Mouse (Mus musculus): ENCODE data around the gene Slc7a7. TPM values are rescaled to one million over a fixed set of nuclear protein-coding genes. Genes with fewer than 3 reads are reported as not detected.

Gene Slc7a7
- polyA plus RNA-seq, 1 experiment from 2014 or later: 5.7 TPM

DNA sequence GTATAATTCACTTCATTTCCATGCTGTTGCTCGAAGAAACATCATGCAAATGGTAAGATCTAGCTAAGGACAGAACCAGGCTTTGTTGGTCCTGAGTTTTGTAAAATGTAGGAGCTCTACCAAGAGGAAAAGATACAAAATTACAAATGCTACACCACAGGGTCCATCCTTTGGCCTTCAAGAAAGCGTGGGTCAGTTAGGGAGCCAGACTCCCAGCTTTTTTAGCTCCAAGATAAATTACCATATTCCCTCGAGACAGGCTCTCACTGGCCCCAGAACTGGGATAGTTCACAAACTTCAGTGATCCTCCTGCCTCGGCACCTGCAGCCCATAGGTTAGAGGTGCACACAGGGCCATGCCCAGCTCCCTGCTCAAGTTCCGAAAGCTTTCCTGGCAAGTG, 93.1 kb downstream of the Slc7a7 start:
- Histone ChIP-seq H3K9ac (no peak overlapping the region), H3K4me3 (no peak overlapping the region), H3K36me3 (no peaks in the 10 kb centered on the region), H3K9me3 (peaks cover 6% of the 10 kb centered on the region; the same call in 1 of the 2 replicates), H3K27me3 (replicated peaks) (no peaks in the 10 kb centered on the region), H3K4me1 (no peaks in the 10 kb centered on the region), H3K27ac (no peak overlapping the region), H3K4me2 (replicated peaks) (no peak overlapping the region)
- ATAC-seq (ENCODE audit: low FRiP score, low read depth): no peak
- WGBS: 79% methylated on average over 5 of the region's 5 CpGs

GRCm38 (mm10) chr14:54321556-54322376, 95.8 kb downstream of the Slc7a7 start:
- H3K27me3 ChIP-seq (replicated peaks): no peaks in the 10 kb centered on the region
- no peaks in the 10 kb centered on the region for H3K4me1 ChIP-seq
- no peak for ATAC-seq (ENCODE audit: low FRiP score, low read depth)
- H3K27ac ChIP-seq: no peak overlapping the region
- no peak overlapping the region for H3K9ac ChIP-seq
- no peak overlapping the region for H3K4me2 ChIP-seq (replicated peaks)
- H3K36me3 ChIP-seq: no peaks in the 10 kb centered on the region
- H3K4me3 ChIP-seq: no peak overlapping the region
- H3K9me3 ChIP-seq: peaks cover 6% of the 10 kb centered on the region
- WGBS: 71% methylated on average over 18 of the region's 18 CpGs

Other genes starting within 250 kb of the Slc7a7 start
- 270 and 281 TPM in 2 replicates for gene Dad1, start 163.7 kb downstream of the Slc7a7 start, polyA plus RNA-seq (2016; fragmentation: Nextera tagmentation; extraction: Ambion mirVana)
- gene Abhd4, start 163.6 kb downstream of the Slc7a7 start, polyA plus RNA-seq (2016; fragmentation: Nextera tagmentation; extraction: Ambion mirVana): 45.1 and 48.7 TPM in 2 replicates
- not detected in 2 replicates for gene Olfr49, start 132.8 kb downstream of the Slc7a7 start, polyA plus RNA-seq (2016; fragmentation: Nextera tagmentation; extraction: Ambion mirVana)
- gene Oxa1l, start 56.9 kb downstream of the Slc7a7 start, polyA plus RNA-seq (2016; fragmentation: Nextera tagmentation; extraction: Ambion mirVana): 45.9 and 50.2 TPM in 2 replicates
- 250 and 276 TPM in 2 replicates for gene Mrpl52, start 9.1 kb upstream of the Slc7a7 start, polyA plus RNA-seq (2016; fragmentation: Nextera tagmentation; extraction: Ambion mirVana)
- 79.5 and 81.0 TPM in 2 replicates for gene Mmp14, start 13.8 kb upstream of the Slc7a7 start, polyA plus RNA-seq (2016; fragmentation: Nextera tagmentation; extraction: Ambion mirVana)
- 34.9 and 37.5 TPM in 2 replicates for gene Lrp10, start 46.4 kb upstream of the Slc7a7 start, polyA plus RNA-seq (2016; fragmentation: Nextera tagmentation; extraction: Ambion mirVana)
- 40.0 and 41.4 TPM in 2 replicates for gene Rem2, start 58.3 kb upstream of the Slc7a7 start, polyA plus RNA-seq (2016; fragmentation: Nextera tagmentation; extraction: Ambion mirVana)
- 102 and 105 TPM in 2 replicates for gene Prmt5, start 99.7 kb upstream of the Slc7a7 start, polyA plus RNA-seq (2016; fragmentation: Nextera tagmentation; extraction: Ambion mirVana)
- gene Haus4, start 136.8 kb upstream of the Slc7a7 start, polyA plus RNA-seq (2016; fragmentation: Nextera tagmentation; extraction: Ambion mirVana): 32.1 and 37.9 TPM in 2 replicates
- 32.9 and 36.6 TPM in 2 replicates for gene Ajuba, start 159.8 kb upstream of the Slc7a7 start, polyA plus RNA-seq (2016; fragmentation: Nextera tagmentation; extraction: Ambion mirVana)
- gene 4931414P19Rik, start 188.2 kb upstream of the Slc7a7 start, polyA plus RNA-seq (2016; fragmentation: Nextera tagmentation; extraction: Ambion mirVana): 8.4 and 8.6 TPM in 2 replicates
- gene Psmb5, start 200.2 kb upstream of the Slc7a7 start, polyA plus RNA-seq (2016; fragmentation: Nextera tagmentation; extraction: Ambion mirVana): 404 and 429 TPM in 2 replicates
- not detected in 2 replicates for gene Psmb11, start 203.7 kb upstream of the Slc7a7 start, polyA plus RNA-seq (2016; fragmentation: Nextera tagmentation; extraction: Ambion mirVana)
- gene Gm17606, start 223.2 kb upstream of the Slc7a7 start, polyA plus RNA-seq (2016; fragmentation: Nextera tagmentation; extraction: Ambion mirVana): not detected in 2 replicates
- gene Cdh24, start 223.6 kb upstream of the Slc7a7 start, polyA plus RNA-seq (2016; fragmentation: Nextera tagmentation; extraction: Ambion mirVana): 9.5 and 10.0 TPM in 2 replicates

All from neural tube, embryonic 12.5 days (tissue).